Mouse (Mus musculus) adrenal gland, adult 18-20 months (tissue): ENCODE data around the gene Ckb. TPM values are rescaled to one million over a fixed set of nuclear protein-coding genes. Genes with fewer than 3 reads are reported as not detected.

Experiments
- DNase-seq, 2 experiments: peaks; one replicate each; pipeline ENCODE4 v3.0.0; 2021 to 2022; ENCODE audit warnings: low spot score in 2 of 2
- total RNA-seq, 2 experiments: library from RNA; stranded (reverse); gene quantifications; 1 replicate in 1 of 2; 2 replicates in 1 of 2; pipeline ENCODE4 v1.2.3; 2021

Gene Ckb
- total RNA-seq, 2 experiments from 2014 or later, result 45.2 to 76.0 TPM

DNA sequence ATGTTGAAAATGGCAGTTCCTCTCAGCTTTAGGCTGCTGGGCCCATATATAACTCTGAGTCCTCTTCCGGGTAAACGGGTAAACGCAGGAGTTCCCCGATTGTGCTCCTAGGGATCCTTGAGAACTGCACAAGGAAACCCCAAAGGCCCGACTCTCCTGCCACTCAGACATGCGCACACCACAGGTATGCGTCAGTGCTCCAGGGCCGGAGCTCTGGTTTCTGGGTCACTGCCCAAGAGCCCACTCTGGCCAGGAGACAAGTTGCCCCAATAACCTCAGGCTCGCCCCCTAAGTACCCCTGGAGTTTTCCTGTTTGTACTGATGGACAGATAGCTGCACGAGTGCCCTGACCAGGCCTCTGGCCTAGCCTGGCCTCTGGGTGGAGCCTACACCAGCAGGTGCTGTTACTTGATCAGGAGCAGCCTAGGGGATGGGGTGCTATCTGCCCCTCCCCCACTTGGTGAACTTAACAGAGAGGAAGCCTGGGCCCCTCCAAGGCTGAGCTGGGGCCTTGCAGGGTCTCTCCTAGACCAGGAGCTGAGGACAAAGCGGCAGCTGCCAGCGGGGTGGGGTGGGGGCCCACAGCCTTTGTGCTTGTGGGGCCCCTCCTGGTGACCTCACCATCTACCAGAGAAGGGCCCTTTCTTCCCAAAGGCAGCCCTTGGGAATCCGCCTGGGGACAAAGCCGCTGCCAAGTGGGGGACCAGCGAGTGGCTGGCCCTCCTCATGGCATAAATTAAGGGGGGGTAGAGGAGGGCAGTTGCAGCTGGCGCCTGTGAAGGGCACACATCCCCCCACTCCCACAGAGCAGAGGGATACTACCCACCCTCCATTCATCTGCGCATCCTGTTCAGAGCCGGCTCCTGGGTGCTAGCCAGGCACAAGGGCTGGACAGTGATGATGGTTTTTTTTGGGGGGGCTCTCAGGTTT, 21.5 kb upstream of the Ckb start:
- no peak for DNase-seq

- no peak for DNase-seq
These were observed 20.8 kb upstream of the Ckb start for GRCm38 (mm10) chr12:111692899-111693298.

GRCm38 (mm10) chr12:111691346-111691872, 19.3 kb upstream of the Ckb start:
- DNase-seq, result no peak

- DNase-seq, result no peak
These were observed 17.3 kb upstream of the Ckb start for GRCm38 (mm10) chr12:111689426-111689825.

GRCm38 (mm10) chr12:111688069-111688428, 15.9 kb upstream of the Ckb start:
- no peak for DNase-seq

- DNase-seq, result peak; percentile 46 to 65
These were observed 15.4 kb upstream of the Ckb start for GRCm38 (mm10) chr12:111687350-111688068.

DNA sequence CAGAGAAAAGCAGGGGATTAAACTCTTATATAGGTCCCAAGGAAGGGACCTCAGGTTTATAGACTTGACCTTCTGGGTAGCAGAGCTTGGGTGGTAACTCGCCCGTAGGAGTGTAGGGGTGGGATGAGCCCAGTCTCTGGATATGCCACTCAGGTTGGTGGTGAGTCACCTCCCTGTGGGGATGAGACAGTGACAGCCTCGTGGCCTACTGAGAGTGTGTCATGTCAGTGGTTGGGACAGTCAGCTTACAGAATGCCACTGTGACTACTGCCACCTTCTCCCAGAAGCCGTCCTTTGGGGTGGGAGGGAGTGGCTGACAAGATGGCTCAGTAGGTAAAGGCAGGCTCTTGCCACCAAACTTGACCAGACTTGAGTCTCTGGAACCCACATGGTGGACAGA, 14.3 kb upstream of the Ckb start:
- DNase-seq, result no peak

GRCm38 (mm10) chr12:111682806-111683205, 10.7 kb upstream of the Ckb start:
- DNase-seq, result no peak

- DNase-seq, result no peak
These were observed 9.9 kb upstream of the Ckb start for GRCm38 (mm10) chr12:111682003-111682402.

- DNase-seq, result no peak
These were observed 9.2 kb upstream of the Ckb start for GRCm38 (mm10) chr12:111681305-111681704.

DNA sequence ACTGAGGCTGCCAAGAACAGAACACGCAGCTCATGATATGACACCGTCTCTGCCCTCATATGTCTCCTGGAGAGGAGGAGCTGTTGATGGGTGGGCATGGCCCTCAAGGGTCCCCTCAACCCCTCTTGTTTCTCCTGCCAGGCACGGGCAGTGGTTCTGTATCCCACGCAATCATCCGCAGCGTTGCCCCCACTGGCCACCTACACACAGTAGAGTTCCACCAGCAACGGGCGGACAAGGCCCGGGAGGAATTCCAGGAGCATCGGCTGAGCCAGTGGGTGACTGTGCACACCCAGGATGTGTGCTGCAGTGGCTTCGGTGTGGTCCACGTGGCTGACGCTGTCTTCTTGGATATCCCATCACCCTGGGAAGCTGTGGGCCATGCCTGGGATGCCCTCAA, 8.5 kb upstream of the Ckb start:
- DNase-seq, result no peak

DNA sequence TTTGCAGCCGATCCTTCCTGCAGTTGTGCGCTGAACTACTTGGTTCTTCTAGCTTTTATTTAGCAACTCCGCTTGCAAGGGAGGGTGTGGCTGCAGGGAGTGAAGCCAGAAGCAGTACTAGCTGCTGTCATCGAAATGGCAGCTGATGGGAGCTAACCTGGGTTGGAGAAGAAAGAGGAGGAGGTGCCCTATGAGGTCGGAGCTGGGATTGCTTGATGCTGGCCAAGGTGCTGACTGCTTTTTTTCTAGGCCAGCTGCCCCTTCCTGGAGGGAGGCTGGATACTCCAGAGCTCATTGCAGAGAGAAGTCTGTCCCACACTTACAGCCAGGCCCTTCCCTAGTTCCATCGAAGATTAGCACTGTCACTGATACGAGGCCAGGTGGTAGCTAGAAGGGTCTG, 6.9 kb upstream of the Ckb start:
- no peak for DNase-seq

GRCm38 (mm10) chr12:111678670-111678933, 6.5 kb upstream of the Ckb start:
- DNase-seq, result no peak

DNA sequence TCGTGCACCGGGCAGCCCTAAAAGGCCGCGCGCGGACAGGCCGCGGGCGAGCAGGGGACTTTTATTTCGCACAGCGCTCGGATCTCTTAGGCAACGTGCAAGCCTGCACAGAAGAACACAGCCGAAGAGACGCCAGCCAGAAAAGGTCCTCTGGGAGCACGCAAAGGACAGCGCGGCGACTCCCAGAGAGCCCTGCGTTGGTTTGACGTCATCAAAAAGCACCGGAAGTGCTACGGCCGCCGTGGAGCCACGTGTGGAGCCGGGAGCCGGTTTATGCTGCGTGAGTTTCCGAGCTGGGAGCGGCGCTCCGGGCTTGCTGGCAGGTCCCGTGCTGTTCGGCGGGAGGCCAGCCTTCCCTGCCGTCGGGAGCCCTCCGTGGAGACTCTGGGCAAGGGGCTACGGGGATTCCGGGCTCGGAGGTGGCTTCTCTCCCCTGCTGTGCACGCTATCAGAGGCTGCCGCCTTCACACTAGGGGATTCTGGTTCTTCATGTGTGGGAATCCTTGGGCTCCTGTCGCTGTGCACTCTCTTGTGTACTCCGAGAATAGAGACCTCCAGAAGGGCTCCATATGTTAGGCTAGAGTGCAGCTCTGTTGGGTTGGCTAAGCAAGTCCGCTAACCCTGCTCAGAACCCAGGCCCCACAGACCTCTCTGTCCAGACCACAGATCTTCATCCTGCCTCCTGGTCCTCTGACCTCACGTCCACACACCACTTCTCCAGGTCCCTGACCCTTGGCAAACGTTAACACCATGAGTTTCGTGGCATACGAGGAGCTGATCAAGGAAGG, 5.9 kb upstream of the Ckb start, which contains the start of gene Trmt61a:
TSS of gene Trmt61a (plus strand) at position 224 of the 788 bp plus-strand sequence.
- DNase-seq, result peak; percentile 83 to 85

- no peak for DNase-seq
These were observed 5.3 kb upstream of the Ckb start for GRCm38 (mm10) chr12:111677421-111677820.

- DNase-seq, result no peak
These were observed 3.9 kb upstream of the Ckb start for GRCm38 (mm10) chr12:111675797-111676580.

DNA sequence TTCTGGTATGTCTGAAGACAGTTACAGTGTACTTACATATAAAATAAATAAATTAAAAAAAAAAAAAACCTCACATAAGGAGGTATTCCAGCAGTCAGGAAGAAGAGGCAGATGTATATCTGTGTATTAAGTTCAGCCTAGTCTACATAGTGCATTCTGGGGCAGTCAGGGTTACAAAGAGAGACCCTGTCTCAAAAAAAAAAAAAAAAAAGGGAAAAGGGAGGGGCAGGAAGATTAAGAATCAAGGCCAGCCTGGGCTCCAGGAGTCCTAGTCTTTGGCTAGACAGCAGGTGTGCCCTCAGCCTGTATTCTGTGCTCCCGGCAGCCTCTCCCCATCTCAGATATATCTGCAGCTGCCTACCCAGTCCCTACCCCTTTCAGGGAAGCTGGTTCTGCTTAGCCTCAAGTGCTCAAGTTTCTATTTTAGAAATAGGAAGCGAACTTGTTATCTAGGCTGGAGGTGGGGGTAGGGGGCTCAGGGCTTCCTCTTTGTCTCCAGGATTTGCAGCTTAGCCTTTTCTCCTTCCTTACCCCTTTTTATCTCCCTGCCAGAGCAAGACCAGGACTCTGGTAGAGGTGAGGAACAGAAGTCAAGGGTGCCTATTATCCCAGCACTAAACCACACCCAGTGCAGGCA, 2.8 kb upstream of the Ckb start:
- no peak for DNase-seq

DNA sequence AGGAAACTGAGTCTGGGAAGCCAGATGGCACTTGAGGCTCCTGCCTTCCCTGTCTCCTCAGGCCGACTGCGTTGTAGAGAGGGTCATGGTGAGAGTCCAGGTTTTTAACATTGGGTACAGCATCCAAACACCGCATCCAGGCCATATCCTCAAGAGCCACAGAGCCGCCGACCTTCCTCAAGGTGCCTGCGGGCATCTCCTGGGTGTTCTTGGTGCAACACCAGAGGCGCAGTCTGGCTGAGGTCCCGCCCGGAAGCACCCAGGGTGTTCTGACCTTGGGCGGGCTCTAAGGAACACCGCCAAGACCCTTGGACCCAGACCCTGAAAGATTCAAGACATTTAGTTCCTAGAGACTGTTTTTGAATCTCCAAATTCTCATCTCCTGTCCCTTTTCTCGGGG, 443 bp upstream of the Ckb start:
- DNase-seq, result no peak

- peak in 1 of 2 experiments; percentile 65 for DNase-seq
These were observed 671 bp downstream of the Ckb start for GRCm38 (mm10) chr12:111671431-111671902.

- peak in 1 of 2 experiments; percentile 37 for DNase-seq
These were observed 1.2 kb downstream of the Ckb start for GRCm38 (mm10) chr12:111670976-111671375.
